Mouse (Mus musculus) testis, adult 2 months (tissue): ENCODE measurements around the gene Vopp1.

Experiments
- CTCF ChIP-seq: fragments of 200-500 bp; IDR thresholded peaks from 2 replicates; pipeline ENCODE4 v1.5.1; 2012; ENCODE audit warnings: low read depth, mild to moderate bottlenecking, inconsistent platforms, low read length, moderate library complexity; ENCODE audit not compliant: control insufficient read depth, insufficient read depth, insufficient replicate concordance
- POLR2A ChIP-seq: fragments of 200-500 bp; IDR thresholded peaks from 2 replicates; pipeline ENCODE4 v1.6.1; 2012; ENCODE audit warnings: low read depth, mild to moderate bottlenecking, inconsistent platforms, low read length, moderate library complexity; ENCODE audit not compliant: control insufficient read depth

- TF ChIP-seq CTCF (peak; percentile 16; the same call in 1 of the 2 replicates), POLR2A (peak; percentile 55)
These were observed 133.3 kb downstream of the Vopp1 start, which contains the start of gene Pyurf for GRCm38 (mm10) chr6:57691467-57692261.
